Mouse (Mus musculus) CD8-positive naive resting alpha-beta T cell, adult 2 months (primary cell): Measurements from ENCODE around the gene Chordc1.
A peak's percentile ranks its signal among the peaks of the same experiment; 100 is the strongest.
"Not testable (repeated sequence)": the region's sequence is repeated elsewhere in the genome, so short reads cannot be mapped to it uniquely, and the experiment has no call there.

Source experiments
- DNase-seq, 2 experiments: peaks; one replicate each; pipeline ENCODE4 v3.0.0; 2022; ENCODE audit warnings: low read depth in 2 of 2, low spot score in 2 of 2

Gene Chordc1

DNA sequence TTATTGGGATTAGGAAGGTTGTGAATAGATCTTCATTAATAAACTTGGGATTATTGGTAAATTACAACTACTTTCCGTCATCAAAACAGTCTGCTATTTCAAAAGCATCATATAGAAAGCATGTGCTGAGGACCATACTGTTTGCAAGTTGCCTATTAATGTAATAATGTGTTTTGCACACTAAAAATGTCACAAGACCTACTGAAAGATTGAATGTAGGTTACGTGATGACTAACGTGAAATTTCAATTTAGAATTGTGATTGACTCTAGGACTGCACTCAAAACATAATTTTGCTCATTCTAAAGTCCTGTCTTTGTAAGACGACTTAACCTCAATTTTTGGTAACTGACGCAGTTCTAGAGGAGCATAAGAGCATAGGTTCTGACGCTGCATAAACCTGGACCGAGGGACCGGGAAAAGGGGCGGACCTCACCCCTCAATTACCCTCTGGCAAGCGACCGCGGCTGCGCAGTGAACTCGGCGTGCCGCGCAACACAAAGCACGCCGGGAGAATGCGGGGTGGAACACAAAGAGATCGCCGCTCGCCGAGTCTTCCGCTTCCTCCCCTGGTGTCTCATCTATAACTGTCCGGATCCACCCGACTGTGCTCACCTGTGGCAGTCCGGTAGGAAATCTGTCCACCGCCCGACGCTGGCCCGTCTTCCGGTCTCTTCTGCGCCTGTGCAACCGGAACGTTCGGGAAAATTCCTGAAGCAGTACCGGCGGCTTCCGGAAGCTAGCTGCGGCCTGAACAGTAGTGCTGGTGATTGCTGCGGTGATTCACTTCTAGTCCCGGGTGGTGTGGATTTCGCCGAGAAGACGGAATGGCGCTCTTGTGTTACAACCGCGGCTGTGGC lies at the start of gene Chordc1:
TSS of gene Chordc1 (plus strand) at position 555 of the 859 bp plus-strand sequence.
- peak; percentile 89 to 92 for DNase-seq

DNA sequence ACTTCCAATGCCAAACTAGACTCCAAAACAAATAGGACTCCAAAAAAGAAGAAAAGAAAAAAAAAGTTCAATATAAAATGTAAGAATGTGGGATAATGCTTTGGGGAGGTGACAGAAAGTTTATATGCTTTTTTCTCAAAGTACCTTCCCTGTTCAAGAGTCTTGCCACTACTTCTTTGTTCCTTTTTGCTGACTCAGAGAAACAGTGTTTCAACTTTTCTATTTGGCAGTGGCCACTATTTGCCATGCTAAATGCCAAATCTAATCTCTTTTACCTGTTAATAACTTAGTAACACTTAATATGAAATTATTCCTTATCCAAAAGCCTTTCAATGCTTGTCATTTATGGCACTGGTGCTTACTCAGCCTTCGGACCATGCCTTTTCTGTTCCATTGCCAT lies 16.0 kb upstream of the Chordc1 start:
- DNase-seq: no peak

DNA sequence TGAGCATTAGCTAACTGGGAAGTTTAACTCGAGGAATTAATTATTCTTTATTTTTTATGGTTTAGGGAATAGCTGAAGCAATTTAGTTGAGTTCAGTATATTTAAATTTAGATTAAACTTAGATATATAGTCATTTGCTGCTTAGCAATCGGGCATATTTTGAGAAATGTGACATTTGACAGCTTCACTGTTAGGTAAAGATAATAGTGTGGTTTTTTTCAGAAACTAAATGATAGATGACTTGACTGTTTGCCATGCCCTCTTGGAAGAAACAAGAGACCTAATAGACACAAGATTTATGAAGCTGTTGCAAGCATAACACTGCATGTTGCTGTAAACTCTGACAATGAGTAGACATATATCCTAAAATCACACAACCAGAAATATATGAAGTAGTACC lies 15.1 kb upstream of the Chordc1 start:
- no peak for DNase-seq

DNA sequence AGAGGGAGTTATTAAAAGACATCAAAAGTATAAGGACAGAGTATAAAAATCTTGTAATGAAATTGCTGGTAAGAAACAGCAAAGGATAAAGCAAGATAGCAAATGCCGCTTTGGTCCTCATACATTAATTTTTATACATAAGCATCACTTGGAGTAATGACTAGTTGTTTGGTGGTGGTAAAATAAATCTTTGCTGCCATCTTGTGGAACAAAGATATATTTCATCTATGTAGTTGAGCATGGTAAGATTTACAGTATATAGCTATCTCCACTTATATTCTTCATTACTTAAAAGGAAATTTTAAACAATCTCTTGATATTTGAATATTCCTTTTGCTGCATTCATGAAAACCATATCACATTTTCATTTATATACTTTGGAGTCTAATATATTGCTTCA lies 14.4 kb upstream of the Chordc1 start:
- no peak for DNase-seq

DNA sequence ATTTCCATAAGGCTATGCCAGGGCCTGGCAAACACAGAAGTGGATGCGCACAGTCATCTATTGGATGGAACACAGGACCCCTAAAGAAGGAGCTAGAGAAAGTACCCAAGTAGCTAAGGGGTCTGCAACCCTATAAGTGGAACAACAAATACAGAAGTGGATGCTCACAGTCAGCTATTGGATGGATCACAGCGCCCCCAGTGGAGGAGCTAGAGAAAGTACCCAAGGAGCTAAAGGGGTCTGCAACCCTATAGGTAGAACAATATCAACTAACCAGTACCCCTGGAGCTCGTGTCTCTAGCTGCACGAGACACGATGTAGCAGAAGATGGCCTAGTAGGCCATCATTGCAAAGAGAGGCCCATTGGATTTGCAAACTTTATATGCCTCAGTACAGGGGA lies 13.2 kb upstream of the Chordc1 start:
- not testable (repeated sequence) for DNase-seq

DNA sequence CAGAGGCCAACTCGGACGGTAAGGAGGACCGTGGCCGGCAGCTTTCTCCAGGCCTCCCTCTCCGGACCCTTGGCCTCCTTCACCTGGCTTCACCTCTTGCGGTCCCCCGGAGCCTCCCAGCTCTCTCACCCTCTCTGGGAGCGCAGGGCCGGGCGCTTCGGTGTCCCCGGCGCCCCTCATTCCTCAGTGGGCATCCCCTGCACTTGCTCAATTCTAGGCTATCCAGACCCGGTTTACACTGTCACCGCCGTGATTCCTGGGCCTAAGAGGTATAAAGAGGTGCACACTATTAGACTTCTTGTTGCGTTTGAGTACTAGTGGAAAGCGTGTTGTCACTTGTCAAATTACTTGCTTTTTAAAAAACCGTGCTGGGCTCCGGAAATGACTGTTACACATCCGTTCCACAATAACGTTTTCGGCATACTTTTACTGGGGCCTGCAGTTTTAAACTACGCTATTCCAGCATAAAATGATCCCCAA lies 558 bp downstream of the Chordc1 start:
- DNase-seq: peak in 1 of 2 experiments; percentile 33

DNA sequence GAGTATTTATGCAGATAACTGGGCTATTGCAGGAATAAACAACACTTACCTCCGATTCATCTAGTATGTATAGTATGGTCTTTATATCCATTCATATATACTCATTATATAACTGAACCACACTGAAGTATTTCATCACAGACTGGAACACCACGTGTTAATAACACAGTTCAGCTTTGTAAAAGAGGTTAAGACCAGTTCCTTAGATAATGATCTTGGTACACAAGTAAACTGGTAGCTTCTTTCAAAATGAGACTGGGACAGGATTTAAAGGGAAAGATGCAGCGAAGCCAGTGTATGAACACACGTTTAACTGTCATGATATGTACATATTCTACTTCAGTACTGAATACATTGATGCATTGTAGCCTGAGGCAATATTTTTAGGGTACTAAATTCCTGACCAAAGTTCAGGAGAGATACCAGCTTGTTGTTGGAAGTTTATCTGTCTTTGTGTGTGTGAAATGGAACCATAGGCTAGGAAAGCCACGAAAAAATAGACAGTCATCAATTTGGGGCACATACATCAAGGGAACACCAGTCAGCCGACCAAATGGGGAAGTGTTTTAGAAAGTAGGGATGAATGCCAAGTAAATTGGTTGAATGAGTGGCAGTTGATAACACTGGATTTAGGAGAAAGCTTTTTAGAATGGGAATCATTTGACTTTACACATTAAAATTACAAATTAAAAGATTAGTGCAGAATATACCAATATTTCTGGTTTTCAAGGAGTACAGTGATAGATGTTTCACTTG lies 1.3 kb downstream of the Chordc1 start:
- DNase-seq: no peak

DNA sequence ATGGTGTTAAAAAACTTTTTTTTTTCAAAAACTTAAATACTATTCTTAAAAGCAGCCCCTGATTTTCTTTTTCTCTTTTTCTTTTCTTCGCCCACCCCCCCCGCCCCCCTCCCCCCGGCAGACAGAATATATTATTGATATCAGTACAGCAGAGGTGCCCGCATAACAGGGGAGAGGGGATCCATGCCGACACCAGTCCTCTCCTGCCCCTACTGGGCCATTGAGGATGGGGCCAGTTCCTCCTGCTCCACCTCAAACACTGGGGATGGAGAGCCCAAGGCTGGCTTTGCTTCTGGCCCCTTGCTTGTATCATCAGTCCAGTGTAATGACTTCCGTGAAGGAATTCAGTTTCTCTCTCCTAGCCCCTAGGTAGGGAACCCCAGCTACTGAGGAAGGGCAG lies 6.4 kb downstream of the Chordc1 start:
- no peak for DNase-seq

DNA sequence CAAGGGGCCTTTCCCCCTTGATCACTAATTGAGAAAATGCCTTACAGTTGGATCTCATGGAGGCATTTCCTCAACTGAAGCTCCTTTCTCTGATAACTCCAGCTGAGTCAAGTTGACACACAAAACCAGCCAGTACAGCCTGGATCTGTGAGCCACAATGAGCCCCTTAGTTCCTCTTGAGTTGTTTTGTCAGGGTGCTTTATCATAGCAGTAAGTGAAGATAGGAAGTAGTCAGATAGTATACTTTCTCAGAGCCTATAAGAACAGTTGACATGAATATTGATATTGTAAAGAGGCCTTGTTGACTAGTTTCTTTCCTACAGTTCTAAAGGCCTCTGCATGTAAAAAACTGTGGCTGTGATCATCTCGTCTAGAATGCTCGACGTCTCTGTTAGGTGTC lies 28.1 kb downstream of the Chordc1 start:
- DNase-seq: no peak
